Mouse (Mus musculus): ENCODE data around the gene Arhgef28. TPM values are rescaled to one million over a fixed set of nuclear protein-coding genes. Genes with fewer than 3 reads are reported as not detected.
A peak's percentile ranks its signal among the peaks of the same experiment; 100 is the strongest.

Arhgef28 gene
- polyA plus RNA-seq, 1 experiment from 2014 or later, result 12.9 TPM

DNA sequence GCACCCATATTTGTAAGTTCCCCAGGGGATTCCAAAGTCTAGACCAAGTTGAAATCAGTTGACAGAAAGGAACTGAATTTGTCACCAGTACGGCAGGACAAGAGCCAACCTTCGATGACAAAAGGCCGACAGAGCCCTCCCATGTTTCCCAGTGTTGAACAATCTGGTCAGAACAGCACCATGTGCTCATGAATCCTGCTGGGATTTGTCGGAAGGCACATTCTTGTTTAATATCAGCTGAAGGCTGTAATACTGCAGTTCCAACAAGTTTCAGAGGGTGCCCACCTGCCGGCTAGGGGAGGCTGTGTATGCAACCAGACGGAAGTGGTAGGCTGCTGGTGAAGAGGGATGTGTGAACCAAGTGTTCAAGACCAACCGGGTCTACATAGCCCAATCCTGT, 3.9 kb upstream of the Arhgef28 start:
- H3K4me2 ChIP-seq (replicated peaks), result no peak overlapping the region
- 89% methylated on average over 7 of the region's 7 CpGs for WGBS
- H3K9me3 ChIP-seq, result no peaks in the 10 kb centered on the region
- no peak overlapping the region for H3K27ac ChIP-seq
- H3K4me1 ChIP-seq (replicated peaks), result peaks cover 13% of the 10 kb centered on the region
- no peak overlapping the region for H3K9ac ChIP-seq (replicated peaks)
- ATAC-seq, result no peak
- H3K36me3 ChIP-seq, result no peaks in the 10 kb centered on the region
- H3K27me3 ChIP-seq, result peaks cover 12% of the 10 kb centered on the region
- H3K4me3 ChIP-seq (replicated peaks), result no peak overlapping the region

DNA sequence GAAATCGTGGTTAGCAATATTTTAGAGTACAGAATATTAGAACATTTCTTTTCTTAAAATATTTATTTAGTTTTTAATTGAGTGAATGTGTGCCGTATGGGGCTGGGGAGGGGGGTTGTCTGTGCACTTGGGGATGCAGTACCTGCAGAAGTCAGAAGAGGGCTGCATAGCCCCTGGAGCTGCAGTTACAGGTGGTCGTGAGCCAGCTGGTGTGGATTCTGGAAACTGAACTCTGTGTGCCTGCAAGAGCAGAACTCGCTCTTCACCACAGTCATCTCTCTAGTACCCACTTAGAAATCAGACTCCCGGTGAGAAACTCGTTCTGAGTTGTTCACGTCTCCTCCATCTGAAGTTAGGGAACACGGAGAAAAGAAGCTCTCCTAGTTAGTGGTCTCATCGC, 2.6 kb upstream of the Arhgef28 start:
- H3K4me3 ChIP-seq (replicated peaks), result no peak overlapping the region
- H3K4me2 ChIP-seq (replicated peaks), result no peak overlapping the region

DNA sequence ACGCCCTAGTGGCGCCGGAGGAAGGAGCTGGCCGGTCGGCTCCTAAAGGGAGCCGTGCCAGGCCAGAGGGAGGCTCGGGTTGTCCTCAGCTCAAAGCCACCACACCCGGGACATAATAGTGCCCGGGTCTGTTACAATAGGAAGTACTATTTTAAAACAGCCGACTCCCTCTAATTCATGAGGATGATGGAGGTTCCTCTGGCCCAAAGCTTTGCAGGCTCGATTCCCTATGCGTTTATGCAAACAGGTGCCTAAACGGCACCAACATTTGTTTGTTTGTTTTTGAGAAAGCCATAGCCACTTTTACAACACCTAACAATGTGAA, 269 bp upstream of the Arhgef28 start:
- no peaks in the 10 kb centered on the region for H3K9me3 ChIP-seq
- WGBS, result 5% methylated on average over 13 of the region's 13 CpGs
- no peaks in the 10 kb centered on the region for H3K36me3 ChIP-seq
- ATAC-seq, result no peak
- peak overlapping the region; percentile 98 for H3K4me2 ChIP-seq (replicated peaks)
- H3K4me3 ChIP-seq (replicated peaks), result peak overlapping the region; percentile 64
- H3K27ac ChIP-seq, result peak overlapping the region; percentile 56
- peak overlapping the region; percentile 80 for H3K9ac ChIP-seq (replicated peaks)
- peaks cover 20% of the 10 kb centered on the region for H3K27me3 ChIP-seq
- H3K4me1 ChIP-seq (replicated peaks), result peaks cover 15% of the 10 kb centered on the region

More for the DNA sequence above, 2.6 kb upstream of the Arhgef28 start:
- Histone ChIP-seq H3K36me3 (no peaks in the 10 kb centered on the region), H3K27ac (no peak overlapping the region), H3K4me1 (replicated peaks) (peaks cover 15% of the 10 kb centered on the region), H3K27me3 (peaks cover 20% of the 10 kb centered on the region), H3K9me3 (no peaks in the 10 kb centered on the region), H3K9ac (replicated peaks) (no peak overlapping the region)
- 37% methylated on average over 9 of the region's 9 CpGs for WGBS
- ATAC-seq, result no peak

DNA sequence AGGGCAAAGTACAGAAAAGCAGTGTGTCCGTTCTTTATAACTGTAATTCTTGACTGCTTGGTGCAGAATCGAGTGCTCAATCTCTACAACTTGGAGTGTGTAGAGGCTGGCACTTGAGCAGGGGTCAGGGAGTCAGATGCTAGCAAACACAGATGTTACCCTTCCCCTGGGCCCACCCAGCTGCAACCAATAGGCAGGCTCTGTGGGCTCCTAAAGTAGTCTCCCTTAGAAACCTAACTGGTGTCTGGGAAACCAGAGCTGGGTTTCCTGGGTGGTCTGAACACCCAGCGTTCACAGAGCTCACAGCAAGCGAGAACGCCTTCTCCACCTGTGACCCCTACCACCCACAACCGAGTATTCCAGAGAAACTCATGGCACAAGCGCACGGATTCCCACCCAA, 1.1 kb downstream of the Arhgef28 start:
- WGBS, result 28% methylated on average over 8 of the region's 8 CpGs
- Histone ChIP-seq H3K4me3 (replicated peaks) (peak overlapping the region; percentile 64), H3K27ac (no peak overlapping the region), H3K36me3 (no peaks in the 10 kb centered on the region), H3K27me3 (peaks cover 20% of the 10 kb centered on the region), H3K4me1 (replicated peaks) (peaks cover 22% of the 10 kb centered on the region), H3K4me2 (replicated peaks) (peak overlapping the region; percentile 98), H3K9ac (replicated peaks) (peak overlapping the region; percentile 80; the same call in 1 of the 2 replicates), H3K9me3 (no peaks in the 10 kb centered on the region)
- ATAC-seq, result no peak

DNA sequence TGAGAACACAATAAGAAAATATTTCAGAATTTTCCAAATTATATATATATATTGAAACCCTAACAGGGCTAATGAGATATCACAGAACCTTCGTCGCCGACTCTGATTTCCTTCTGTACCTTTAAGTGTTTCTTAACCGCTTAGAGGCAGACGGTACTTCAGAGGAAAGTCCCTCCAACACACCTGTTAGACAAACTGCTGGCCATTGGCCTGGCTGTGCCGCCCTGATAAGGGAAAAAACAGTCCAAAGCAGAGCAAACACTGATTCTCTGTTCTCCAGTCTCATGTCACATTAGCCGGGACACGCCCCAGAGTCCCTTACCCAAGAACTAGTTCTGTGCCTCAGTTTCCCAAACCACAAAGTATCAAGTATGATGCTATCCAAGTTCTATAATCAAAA, 1.9 kb downstream of the Arhgef28 start:
- Histone ChIP-seq H3K36me3 (no peaks in the 10 kb centered on the region), H3K4me3 (replicated peaks) (no peak overlapping the region), H3K9me3 (no peaks in the 10 kb centered on the region), H3K4me2 (replicated peaks) (no peak overlapping the region), H3K27ac (no peak overlapping the region), H3K4me1 (replicated peaks) (peaks cover 22% of the 10 kb centered on the region), H3K27me3 (peaks cover 20% of the 10 kb centered on the region), H3K9ac (replicated peaks) (no peak overlapping the region)
- ATAC-seq, result no peak
- WGBS, result 92% methylated on average over 8 of the region's 8 CpGs

DNA sequence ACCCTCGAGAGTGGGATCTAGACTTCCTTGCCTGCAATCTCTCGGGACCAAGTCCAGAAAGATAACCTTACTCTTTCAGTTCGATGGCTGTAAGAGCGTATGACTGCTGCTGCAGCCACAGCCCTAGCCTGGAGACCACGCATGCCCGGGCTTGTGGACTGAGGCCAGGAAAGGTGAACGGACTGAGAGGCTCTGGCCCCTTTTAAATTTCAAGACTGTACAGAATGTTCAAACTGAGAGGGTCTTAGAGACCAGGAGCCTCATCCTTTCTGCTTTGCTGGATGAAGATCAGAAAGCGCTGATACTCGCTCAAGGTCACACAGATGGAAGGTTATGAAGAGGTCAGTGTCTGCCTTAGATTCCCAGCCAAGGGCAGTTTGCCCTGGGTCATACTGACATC, 4.8 kb downstream of the Arhgef28 start:
- Histone ChIP-seq H3K4me3 (replicated peaks) (no peak overlapping the region), H3K9ac (replicated peaks) (no peak overlapping the region), H3K4me1 (replicated peaks) (peaks cover 18% of the 10 kb centered on the region), H3K36me3 (no peaks in the 10 kb centered on the region), H3K4me2 (replicated peaks) (no peak overlapping the region), H3K9me3 (no peaks in the 10 kb centered on the region), H3K27ac (no peak overlapping the region), H3K27me3 (peaks cover 14% of the 10 kb centered on the region)
- WGBS, result 59% methylated on average over 9 of the region's 9 CpGs
- ATAC-seq, result no peak

DNA sequence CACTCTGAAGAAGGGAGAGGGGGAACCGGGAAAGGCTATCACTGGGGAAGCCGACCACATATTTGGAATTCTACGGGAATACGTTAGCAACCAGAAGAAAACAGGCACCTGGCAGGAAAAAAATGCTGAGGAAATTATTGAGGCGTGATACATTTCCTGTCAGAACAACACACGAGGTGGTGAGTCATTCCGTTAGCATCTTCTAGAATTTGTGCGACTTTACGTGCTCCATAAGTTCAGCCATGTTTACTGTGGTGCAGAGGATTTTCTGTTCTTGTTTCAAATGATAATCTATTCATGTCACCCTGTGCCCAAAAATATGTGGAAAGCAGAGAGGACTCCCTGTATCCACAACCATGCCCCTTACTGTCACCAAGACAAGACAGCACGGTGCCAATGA, 13.6 kb downstream of the Arhgef28 start:
- ATAC-seq, result no peak
- H3K27ac ChIP-seq, result no peak overlapping the region
- no peaks in the 10 kb centered on the region for H3K36me3 ChIP-seq
- H3K4me3 ChIP-seq (replicated peaks), result no peak overlapping the region
- H3K9ac ChIP-seq (replicated peaks), result no peak overlapping the region
- no peaks in the 10 kb centered on the region for H3K4me1 ChIP-seq (replicated peaks)
- no peaks in the 10 kb centered on the region for H3K27me3 ChIP-seq
- no peaks in the 10 kb centered on the region for H3K9me3 ChIP-seq
- H3K4me2 ChIP-seq (replicated peaks), result no peak overlapping the region
- WGBS, result 78% methylated on average over 10 of the region's 10 CpGs

DNA sequence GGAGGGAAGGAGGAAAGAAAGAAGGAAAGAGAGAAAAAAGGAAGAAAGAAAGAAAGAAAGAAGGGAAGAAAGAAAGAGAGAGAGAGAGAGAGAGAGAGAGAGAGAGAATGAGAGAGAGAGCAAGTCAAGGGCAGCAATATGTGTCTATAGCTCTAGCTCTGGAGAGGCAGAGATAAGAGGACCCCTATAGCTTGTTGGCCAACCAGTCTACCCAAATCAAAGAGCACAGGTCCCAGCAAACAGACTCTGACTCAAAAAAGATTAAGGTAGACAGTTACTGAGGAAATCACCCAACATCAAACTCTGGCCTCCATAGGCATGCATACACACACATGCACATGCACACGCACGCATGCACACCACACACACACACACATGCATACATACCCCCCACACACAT, 17.7 kb downstream of the Arhgef28 start:
- H3K27ac ChIP-seq, result no peak overlapping the region
- H3K27me3 ChIP-seq, result no peaks in the 10 kb centered on the region
- no peaks in the 10 kb centered on the region for H3K36me3 ChIP-seq
- no peak overlapping the region for H3K9ac ChIP-seq (replicated peaks)
- H3K9me3 ChIP-seq, result no peaks in the 10 kb centered on the region
- 98% methylated on average over 2 of the region's 2 CpGs for WGBS
- H3K4me3 ChIP-seq (replicated peaks), result no peak overlapping the region
- no peak overlapping the region for H3K4me2 ChIP-seq (replicated peaks)
- no peak for ATAC-seq
- H3K4me1 ChIP-seq (replicated peaks), result 0 out of 2 replicates have a peak, but pooled peaks cover 9% of the 10 kb centered on the region

DNA sequence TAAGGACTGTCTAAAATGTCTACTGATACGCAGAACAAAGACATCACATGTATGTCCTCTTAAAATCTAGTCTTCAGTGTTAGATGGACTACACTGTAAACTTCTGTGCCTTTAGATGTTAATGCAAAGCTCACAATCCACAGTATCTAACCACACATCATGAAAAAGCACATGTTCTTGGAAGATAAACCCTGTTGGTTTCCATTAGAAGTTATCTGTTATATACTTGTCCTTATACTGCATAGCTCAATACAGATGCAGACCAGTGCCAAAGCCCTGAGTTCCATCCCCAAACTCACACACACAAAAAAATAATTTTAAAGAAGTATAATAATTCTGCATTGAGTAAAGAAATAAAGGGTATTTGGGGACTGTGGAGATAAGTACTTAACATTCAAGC, 18.3 kb downstream of the Arhgef28 start:
- H3K4me2 ChIP-seq (replicated peaks), result no peak overlapping the region
- H3K4me1 ChIP-seq (replicated peaks), result 0 out of 2 replicates have a peak, but pooled peaks cover 9% of the 10 kb centered on the region
- H3K9ac ChIP-seq (replicated peaks), result no peak overlapping the region
- H3K36me3 ChIP-seq, result no peaks in the 10 kb centered on the region
- ATAC-seq, result no peak
- 95% methylated on average over 1 of the region's 1 CpGs for WGBS
- H3K4me3 ChIP-seq (replicated peaks), result no peak overlapping the region
- H3K27me3 ChIP-seq, result no peaks in the 10 kb centered on the region
- H3K27ac ChIP-seq, result no peak overlapping the region
- no peaks in the 10 kb centered on the region for H3K9me3 ChIP-seq

DNA sequence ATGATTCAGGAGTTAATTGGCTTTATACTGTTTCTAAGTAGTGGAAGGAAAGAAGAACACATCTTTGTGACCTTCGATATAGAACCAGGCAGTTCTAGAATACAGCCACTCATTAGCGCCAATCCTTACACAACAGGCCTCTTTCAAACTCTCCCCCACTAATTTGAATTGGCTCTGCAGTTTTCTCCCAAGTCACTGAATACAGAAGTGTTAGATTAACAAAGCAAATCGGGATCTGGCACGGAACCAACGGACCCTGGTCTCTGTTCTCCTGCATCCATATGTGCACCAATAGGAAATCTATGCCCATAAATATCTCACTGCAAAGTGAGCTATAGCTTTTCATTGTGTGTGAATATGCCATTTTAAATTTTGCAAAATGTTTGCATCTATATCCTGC, 20.1 kb downstream of the Arhgef28 start:
- no peaks in the 10 kb centered on the region for H3K9me3 ChIP-seq
- H3K36me3 ChIP-seq, result no peaks in the 10 kb centered on the region
- H3K9ac ChIP-seq (replicated peaks), result no peak overlapping the region
- H3K27me3 ChIP-seq, result no peaks in the 10 kb centered on the region; the same call in 1 of the 2 replicates
- no peak for ATAC-seq
- 0 out of 2 replicates have a peak, but pooled peaks cover 9% of the 10 kb centered on the region for H3K4me1 ChIP-seq (replicated peaks)
- WGBS, result 51% methylated on average over 5 of the region's 5 CpGs
- H3K4me2 ChIP-seq (replicated peaks), result no peak overlapping the region
- H3K4me3 ChIP-seq (replicated peaks), result no peak overlapping the region
- no peak overlapping the region for H3K27ac ChIP-seq

DNA sequence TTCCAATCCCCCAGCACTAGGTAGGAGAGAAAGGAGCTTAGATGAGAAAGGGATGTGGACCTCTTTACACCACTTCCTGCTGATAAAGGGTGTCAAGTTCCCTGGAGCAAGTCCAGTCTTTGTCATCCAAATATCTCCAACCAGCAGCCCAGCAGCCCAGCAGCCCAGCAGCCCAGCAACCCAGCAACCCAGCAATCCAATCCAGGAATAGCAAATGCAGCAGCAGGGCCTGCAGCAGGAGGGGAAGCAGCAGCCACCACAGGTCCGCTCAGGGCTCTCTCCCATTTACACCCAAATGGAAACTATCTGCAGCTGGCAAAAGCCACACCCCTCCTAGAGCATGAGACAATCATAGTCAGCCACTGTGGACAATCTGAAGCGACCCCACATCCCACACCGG, 21.6 kb downstream of the Arhgef28 start:
- Histone ChIP-seq H3K27ac (no peak overlapping the region), H3K27me3 (no peaks in the 10 kb centered on the region; the same call in 1 of the 2 replicates), H3K9me3 (no peaks in the 10 kb centered on the region), H3K4me1 (replicated peaks) (0 out of 2 replicates have a peak, but pooled peaks cover 9% of the 10 kb centered on the region), H3K9ac (replicated peaks) (no peak overlapping the region), H3K4me2 (replicated peaks) (no peak overlapping the region), H3K4me3 (replicated peaks) (no peak overlapping the region), H3K36me3 (no peaks in the 10 kb centered on the region)
- 28% methylated on average over 3 of the region's 3 CpGs for WGBS
- no peak for ATAC-seq

DNA sequence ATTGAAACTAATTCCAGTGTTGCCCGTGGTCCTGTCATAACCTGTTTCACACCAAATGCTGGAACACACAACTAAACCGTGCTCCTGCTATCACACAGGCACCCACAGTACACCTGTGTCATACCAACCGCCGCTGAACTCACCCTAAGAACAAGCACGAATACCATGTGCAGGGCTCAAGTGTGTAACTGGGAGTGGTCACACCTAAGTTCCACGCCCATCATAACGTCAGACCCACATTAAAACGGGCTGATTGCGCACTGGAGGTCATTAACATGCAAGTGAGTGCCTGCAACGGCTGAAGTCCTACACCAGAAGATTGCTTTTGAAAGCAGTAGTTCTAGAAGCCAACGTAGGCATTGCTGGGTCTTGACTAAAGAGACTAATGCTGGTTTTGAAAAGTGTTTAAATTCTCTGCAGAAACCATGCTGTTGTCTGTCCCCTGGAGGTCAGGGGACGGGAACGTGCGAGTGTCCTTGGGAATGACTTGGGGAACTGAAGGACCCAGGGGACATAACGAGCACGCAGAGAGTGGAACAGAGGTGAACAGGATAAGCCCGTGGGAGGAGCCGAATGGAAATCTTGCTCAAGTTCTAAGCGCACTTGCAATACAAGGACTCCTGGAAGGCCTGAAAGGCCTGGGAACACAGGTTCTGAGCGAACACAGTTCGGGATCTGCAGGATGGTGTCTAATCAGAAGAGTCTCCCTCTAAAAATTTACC, 22.9 kb downstream of the Arhgef28 start:
- WGBS, result 84% methylated on average over 21 of the region's 21 CpGs
- Histone ChIP-seq H3K9ac (replicated peaks) (no peak overlapping the region), H3K27ac (no peak overlapping the region), H3K36me3 (no peaks in the 10 kb centered on the region), H3K9me3 (no peaks in the 10 kb centered on the region), H3K4me3 (replicated peaks) (no peak overlapping the region), H3K27me3 (no peaks in the 10 kb centered on the region; the same call in 1 of the 2 replicates), H3K4me2 (replicated peaks) (no peak overlapping the region), H3K4me1 (replicated peaks) (0 out of 2 replicates have a peak, but pooled peaks cover 9% of the 10 kb centered on the region)
- no peak for ATAC-seq

DNA sequence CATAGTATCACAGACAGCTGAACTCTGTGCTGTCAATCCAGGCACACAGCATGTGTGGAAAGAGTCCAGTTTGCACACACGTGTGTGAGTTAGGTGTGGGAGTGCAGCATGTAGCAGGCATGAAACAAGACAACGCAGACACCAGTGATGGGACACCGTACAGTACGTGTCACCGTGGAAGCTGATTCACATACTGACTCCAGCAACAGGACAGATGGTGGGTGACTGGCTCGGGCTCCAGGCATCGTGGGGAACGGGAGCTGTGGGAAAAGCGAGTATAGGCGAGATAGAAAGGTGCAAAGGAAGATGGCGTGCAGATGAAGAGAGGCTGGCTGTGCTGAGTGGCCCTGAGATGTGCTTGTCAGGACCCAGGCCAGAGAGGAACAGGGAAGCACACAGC, 23.9 kb downstream of the Arhgef28 start:
- Histone ChIP-seq H3K4me2 (replicated peaks) (no peak overlapping the region), H3K9me3 (no peaks in the 10 kb centered on the region), H3K4me1 (replicated peaks) (0 out of 2 replicates have a peak, but pooled peaks cover 9% of the 10 kb centered on the region), H3K27ac (no peak overlapping the region), H3K9ac (replicated peaks) (no peak overlapping the region), H3K4me3 (replicated peaks) (no peak overlapping the region), H3K36me3 (no peaks in the 10 kb centered on the region), H3K27me3 (no peaks in the 10 kb centered on the region; the same call in 1 of the 2 replicates)
- ATAC-seq, result no peak
- WGBS, result 93% methylated on average over 11 of the region's 11 CpGs

Data from midbrain, embryonic 13.5 days (tissue).